Mouse (Mus musculus): Measurements from ENCODE around the gene Zfp148. TPM values are rescaled to one million over a fixed set of nuclear protein-coding genes. Genes with fewer than 3 reads are reported as not detected.
"Not testable (repeated sequence)": the region's sequence is repeated elsewhere in the genome, so short reads cannot be mapped to it uniquely, and the experiment has no call there.

The Zfp148 gene
- 26.9 and 27.5 TPM in 2 replicates for polyA plus RNA-seq (2012; rRNA removed)

GRCm38 (mm10) chr16:33379944-33380881, at the start of gene Zfp148:
TSS of gene Zfp148 (plus strand) at chr16:33380836.
- WGBS = 3% methylated on average over 43 of the region's 50 CpGs
- peak; percentile 94 to 95 for DNase-seq
- TF ChIP-seq POLR2A (IDR thresholded peaks at IDR 0.05; ENCODE audit: borderline replicate concordance, insufficient read depth, low read length) (peak; percentile 44; the same call in 1 of the 2 replicates), CTCF (IDR thresholded peaks at IDR 0.05; ENCODE audit: borderline replicate concordance, insufficient read depth, low read depth, low read length) (peak; percentile 7; the same call in 1 of the 2 replicates)
- H3K27me3 ChIP-seq (ENCODE audit: control insufficient read depth, insufficient read depth, low read length); H3K4me1 ChIP-seq (ENCODE audit: control insufficient read depth, insufficient read depth, low read length): not testable (repeated sequence)
- peak within 1 kb of the TSS; percentile 90 for H3K27ac ChIP-seq (ENCODE audit: insufficient read depth, low read length)
- H3K4me3 ChIP-seq (replicated peaks; ENCODE audit: insufficient read depth, low read depth, low read length) = peak within 1 kb of the TSS; percentile 99

- Histone ChIP-seq H3K27me3 (ENCODE audit: control insufficient read depth, insufficient read depth, low read length) (no peaks in the 10 kb centered on the region), H3K4me3 (replicated peaks; ENCODE audit: insufficient read depth, low read depth, low read length) (no peak overlapping the region), H3K27ac (ENCODE audit: insufficient read depth, low read length) (no peak overlapping the region), H3K4me1 (ENCODE audit: control insufficient read depth, insufficient read depth, low read length) (peaks cover 5% of the 10 kb centered on the region; the same call in 1 of the 2 replicates)
- DNase-seq = no peak
- 89% methylated on average over 14 of the region's 14 CpGs for WGBS
- TF ChIP-seq CTCF (IDR thresholded peaks at IDR 0.05; ENCODE audit: borderline replicate concordance, insufficient read depth, low read depth, low read length) (no peak), POLR2A (IDR thresholded peaks at IDR 0.05; ENCODE audit: borderline replicate concordance, insufficient read depth, low read length) (no peak)
These were observed 47.6 kb upstream of the Zfp148 start for GRCm38 (mm10) chr16:33333015-33333414.

GRCm38 (mm10) chr16:33337177-33337576, 43.5 kb upstream of the Zfp148 start:
- peak; percentile 92 to 96 for DNase-seq
- Histone ChIP-seq H3K27ac (ENCODE audit: insufficient read depth, low read length) (no peak overlapping the region), H3K27me3 (ENCODE audit: control insufficient read depth, insufficient read depth, low read length) (no peaks in the 10 kb centered on the region), H3K4me3 (replicated peaks; ENCODE audit: insufficient read depth, low read depth, low read length) (peak overlapping the region; percentile 1), H3K4me1 (ENCODE audit: control insufficient read depth, insufficient read depth, low read length) (peaks cover 5% of the 10 kb centered on the region; the same call in 1 of the 2 replicates)
- peak; percentile 79 for TF ChIP-seq CTCF (IDR thresholded peaks at IDR 0.05; ENCODE audit: borderline replicate concordance, insufficient read depth, low read depth, low read length)
- TF ChIP-seq POLR2A (IDR thresholded peaks at IDR 0.05; ENCODE audit: borderline replicate concordance, insufficient read depth, low read length) = no peak
- WGBS = 1% methylated on average over 8 of the region's 8 CpGs

- H3K27ac ChIP-seq (ENCODE audit: insufficient read depth, low read length) = no peak overlapping the region; the same call in 1 of the 2 replicates
- H3K4me1 ChIP-seq (ENCODE audit: control insufficient read depth, insufficient read depth, low read length) = peaks cover 5% of the 10 kb centered on the region; the same call in 1 of the 2 replicates
- no peak for TF ChIP-seq POLR2A (IDR thresholded peaks at IDR 0.05; ENCODE audit: borderline replicate concordance, insufficient read depth, low read length)
- no peak for TF ChIP-seq CTCF (IDR thresholded peaks at IDR 0.05; ENCODE audit: borderline replicate concordance, insufficient read depth, low read depth, low read length)
- WGBS = 85% methylated on average over 10 of the region's 10 CpGs
- no peaks in the 10 kb centered on the region for H3K27me3 ChIP-seq (ENCODE audit: control insufficient read depth, insufficient read depth, low read length)
- no peak overlapping the region for H3K4me3 ChIP-seq (replicated peaks; ENCODE audit: insufficient read depth, low read depth, low read length)
- no peak for DNase-seq
These were observed 43.0 kb upstream of the Zfp148 start for GRCm38 (mm10) chr16:33337681-33338080.

- H3K4me3 ChIP-seq (replicated peaks; ENCODE audit: insufficient read depth, low read depth, low read length) = no peak overlapping the region
- H3K27ac ChIP-seq (ENCODE audit: insufficient read depth, low read length) = no peak overlapping the region
- no peaks in the 10 kb centered on the region for H3K27me3 ChIP-seq (ENCODE audit: control insufficient read depth, insufficient read depth, low read length)
- TF ChIP-seq POLR2A (IDR thresholded peaks at IDR 0.05; ENCODE audit: borderline replicate concordance, insufficient read depth, low read length) (no peak), CTCF (IDR thresholded peaks at IDR 0.05; ENCODE audit: borderline replicate concordance, insufficient read depth, low read depth, low read length) (no peak)
- peaks cover 5% of the 10 kb centered on the region; the same call in 1 of the 2 replicates for H3K4me1 ChIP-seq (ENCODE audit: control insufficient read depth, insufficient read depth, low read length)
- no peak for DNase-seq
- 97% methylated on average over 4 of the region's 4 CpGs for WGBS
These were observed 42.1 kb upstream of the Zfp148 start for GRCm38 (mm10) chr16:33338492-33338891.

- WGBS = 97% methylated on average over 2 of the region's 2 CpGs
- H3K27ac ChIP-seq (ENCODE audit: insufficient read depth, low read length) = no peak overlapping the region
- no peak for DNase-seq
- H3K4me3 ChIP-seq (replicated peaks; ENCODE audit: insufficient read depth, low read depth, low read length) = no peak overlapping the region
- TF ChIP-seq CTCF (IDR thresholded peaks at IDR 0.05; ENCODE audit: borderline replicate concordance, insufficient read depth, low read depth, low read length) (no peak), POLR2A (IDR thresholded peaks at IDR 0.05; ENCODE audit: borderline replicate concordance, insufficient read depth, low read length) (no peak)
- no peaks in the 10 kb centered on the region for H3K27me3 ChIP-seq (ENCODE audit: control insufficient read depth, insufficient read depth, low read length)
- peaks cover 5% of the 10 kb centered on the region; the same call in 1 of the 2 replicates for H3K4me1 ChIP-seq (ENCODE audit: control insufficient read depth, insufficient read depth, low read length)
These were observed 41.2 kb upstream of the Zfp148 start for GRCm38 (mm10) chr16:33339476-33339875.

GRCm38 (mm10) chr16:33342356-33342755, 38.3 kb upstream of the Zfp148 start:
- TF ChIP-seq CTCF (IDR thresholded peaks at IDR 0.05; ENCODE audit: borderline replicate concordance, insufficient read depth, low read depth, low read length) = no peak
- no peak for TF ChIP-seq POLR2A (IDR thresholded peaks at IDR 0.05; ENCODE audit: borderline replicate concordance, insufficient read depth, low read length)
- DNase-seq = no peak
- no peak overlapping the region for H3K27ac ChIP-seq (ENCODE audit: insufficient read depth, low read length)
- no peak overlapping the region for H3K4me3 ChIP-seq (replicated peaks; ENCODE audit: insufficient read depth, low read depth, low read length)
- no peaks in the 10 kb centered on the region for H3K27me3 ChIP-seq (ENCODE audit: control insufficient read depth, insufficient read depth, low read length)
- no peaks in the 10 kb centered on the region for H3K4me1 ChIP-seq (ENCODE audit: control insufficient read depth, insufficient read depth, low read length)
- 93% methylated on average over 1 of the region's 1 CpGs for WGBS
